Mouse (Mus musculus): ENCODE results near the gene Lrg1.

Lrg1 gene

DNA sequence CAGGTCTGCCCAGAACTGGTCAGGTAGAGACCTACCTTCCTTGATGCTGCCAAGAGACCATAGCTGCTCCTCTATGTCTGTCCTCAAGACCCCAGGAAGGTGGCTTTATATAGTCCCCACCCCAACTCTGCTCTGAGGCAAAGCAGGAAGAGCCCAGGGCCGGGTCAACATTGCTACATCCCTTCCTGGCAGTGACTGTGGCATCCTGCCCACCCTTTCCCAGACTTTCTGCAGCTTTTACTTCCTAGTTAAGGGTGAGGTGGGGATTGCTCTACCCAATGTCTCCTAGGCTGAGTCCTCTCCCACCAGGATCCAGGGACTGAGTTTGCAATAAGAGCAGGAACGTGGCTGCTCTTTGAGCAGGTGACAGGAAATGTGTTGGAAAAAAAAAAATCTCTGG lies at the start of gene Lrg1:
TSS of gene Lrg1 (minus strand) at position 176 of the 400 bp plus-strand sequence.
- DNase-seq (ENCODE audit: low read depth, low spot score): no peak

DNA sequence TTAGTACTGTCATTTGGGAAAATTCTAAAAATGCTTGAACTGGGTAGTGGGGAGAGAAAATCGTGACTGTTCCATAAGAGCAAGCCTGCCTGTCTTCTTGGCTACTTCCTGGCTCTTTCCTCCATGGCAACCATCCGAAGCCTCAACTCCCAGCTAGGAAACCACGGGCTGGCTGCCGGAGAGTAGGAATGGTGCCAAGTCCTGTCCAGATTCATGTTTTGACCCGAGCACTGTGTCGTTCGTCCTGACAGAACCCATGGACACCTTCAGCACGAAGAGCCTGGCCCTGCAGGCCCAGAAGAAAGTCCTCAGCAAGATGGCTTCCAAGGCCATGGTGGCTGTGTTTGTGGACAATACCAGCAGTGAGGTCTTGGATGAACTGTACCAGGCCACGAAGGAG lies 49.7 kb upstream of the Lrg1 start:
- no peak for DNase-seq (ENCODE audit: low read depth, low spot score)

DNA sequence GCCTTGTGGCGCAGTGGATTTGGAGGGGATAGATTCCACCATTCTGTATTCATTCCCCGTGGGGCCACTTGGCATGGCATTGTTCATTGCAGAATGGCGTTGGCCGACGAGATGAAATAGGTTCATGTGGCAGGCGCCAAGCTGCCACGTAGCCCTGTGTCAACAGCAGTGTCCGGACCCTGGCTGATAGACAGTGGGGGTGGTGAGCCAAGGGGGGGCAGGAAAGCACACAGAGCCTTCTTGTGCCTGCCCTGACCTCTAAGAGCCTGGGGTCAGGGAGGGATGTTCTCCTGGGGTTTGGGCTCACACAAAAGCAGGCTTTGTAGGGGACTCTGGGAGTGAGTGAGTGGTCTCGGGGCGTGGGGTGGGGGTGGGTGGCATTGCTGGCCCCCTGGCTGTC lies 48.8 kb upstream of the Lrg1 start:
- DNase-seq (ENCODE audit: low read depth, low spot score): no peak

DNA sequence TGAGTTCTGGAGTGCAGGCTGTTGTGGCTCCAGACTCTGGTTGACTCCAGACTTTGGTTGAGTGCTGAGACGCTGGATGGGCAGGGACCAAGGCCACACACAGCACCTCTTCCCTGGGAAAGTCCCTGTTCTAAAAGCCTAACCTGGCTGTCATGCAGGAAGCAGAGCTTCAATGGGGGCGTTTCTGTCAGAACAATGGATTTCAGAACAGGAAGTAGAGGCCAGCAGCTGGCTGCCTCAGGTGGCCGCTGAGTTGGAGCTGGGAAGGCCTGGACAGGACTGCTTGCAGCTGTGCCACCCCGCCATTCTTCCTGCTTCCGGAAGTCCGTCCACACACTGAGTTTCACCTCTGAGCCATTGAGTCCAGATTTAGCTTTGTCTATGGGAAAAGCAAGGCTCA lies 48.0 kb upstream of the Lrg1 start:
- no peak for DNase-seq (ENCODE audit: low read depth, low spot score)

DNA sequence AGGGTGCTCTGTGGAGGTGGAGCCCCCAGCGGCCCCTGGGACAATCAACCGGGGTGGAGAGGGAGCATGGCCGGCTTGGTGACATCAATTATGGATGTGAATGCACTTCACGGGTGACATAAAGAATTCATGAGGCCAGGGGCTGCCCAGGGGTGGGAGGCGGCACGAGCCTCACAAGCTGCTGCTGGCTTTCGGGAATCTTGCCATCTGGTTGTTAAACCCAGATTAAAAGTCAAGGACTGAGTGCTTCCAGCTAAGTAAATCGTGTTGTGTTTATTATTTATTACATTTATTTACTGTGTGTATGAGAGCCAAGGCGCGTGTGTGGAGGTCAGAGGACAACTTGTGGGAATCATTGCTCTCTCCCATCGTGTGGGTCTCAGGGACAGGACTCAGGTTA lies 43.9 kb upstream of the Lrg1 start:
- DNase-seq (ENCODE audit: low read depth, low spot score): no peak

DNA sequence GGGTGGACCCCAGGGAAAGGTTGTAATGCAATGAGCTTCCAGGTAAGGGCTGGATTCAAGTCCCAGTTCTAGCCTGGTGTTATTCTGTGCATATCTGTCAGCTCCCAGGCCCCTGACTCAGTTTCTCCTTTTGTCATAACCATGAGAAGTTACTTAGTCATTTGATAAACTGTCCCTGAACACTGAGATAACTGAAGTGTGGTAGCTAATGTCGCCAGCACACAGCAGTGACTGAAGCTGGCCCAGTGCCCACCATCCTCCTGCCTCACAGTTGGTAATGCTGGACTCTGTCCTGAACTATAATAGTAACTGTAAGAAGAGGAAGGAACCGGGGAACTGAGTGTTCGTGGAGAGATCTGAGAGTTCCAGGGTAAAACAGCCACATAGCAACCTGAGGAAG lies 42.7 kb upstream of the Lrg1 start:
- no peak for DNase-seq (ENCODE audit: low read depth, low spot score)

DNA sequence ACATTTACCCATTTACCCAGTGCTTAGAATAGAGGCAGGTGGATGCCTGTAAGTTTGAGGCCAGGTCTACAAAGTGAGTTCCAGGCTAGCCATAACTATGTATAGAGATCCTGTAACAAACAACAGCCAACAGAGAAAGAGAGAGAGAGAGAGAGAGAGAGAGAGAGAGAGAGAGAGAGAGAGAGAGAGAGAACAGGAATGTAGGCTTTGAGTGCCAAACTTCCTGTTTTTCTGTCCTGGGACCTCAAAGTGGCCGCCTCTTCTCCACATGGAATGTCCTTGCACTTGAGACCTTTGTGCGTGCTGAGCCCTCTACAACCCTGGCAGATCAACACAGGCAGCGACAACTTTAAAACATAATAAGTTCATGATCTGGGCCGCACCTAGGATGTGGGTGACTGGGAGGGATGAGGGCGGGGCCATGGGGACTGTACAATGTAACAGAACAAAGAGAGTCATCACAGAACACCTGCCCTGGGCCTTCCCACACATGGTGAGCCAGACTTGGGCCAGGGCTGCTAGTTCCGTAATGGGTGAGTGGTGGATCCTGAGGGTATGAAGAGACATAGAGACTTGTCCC lies 41.8 kb upstream of the Lrg1 start:
- peak; percentile 89 for DNase-seq (ENCODE audit: low read depth, low spot score)

DNA sequence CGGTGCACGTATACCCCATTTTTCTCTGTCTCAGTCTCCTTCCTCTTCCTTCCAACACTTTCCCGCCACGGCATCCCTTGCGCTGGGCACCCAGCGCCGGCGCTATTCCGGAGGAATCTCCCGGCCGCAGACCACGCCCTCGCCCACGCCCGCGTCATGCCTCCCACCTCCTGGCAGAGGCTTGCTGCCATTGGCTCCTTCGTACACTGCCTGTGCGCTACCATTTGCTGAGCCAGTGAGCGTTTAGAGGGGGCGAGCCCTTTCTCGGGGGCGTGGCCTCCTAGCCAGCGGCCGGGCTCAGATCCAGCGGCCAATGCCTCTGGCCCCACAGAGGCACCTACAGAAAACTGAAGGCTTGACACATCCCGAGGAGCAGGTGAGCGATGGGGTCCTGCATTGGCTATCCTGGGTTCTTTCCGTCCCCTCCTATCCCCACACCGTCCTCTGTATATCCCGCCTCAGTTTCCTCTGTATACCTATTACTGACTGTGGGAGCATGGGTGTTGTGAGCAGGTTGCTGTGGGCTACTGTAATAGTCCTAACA lies 40.5 kb upstream of the Lrg1 start, which contains the start of gene Tnfaip8l1:
TSS of gene Tnfaip8l1 (plus strand) at position 247 of the 544 bp plus-strand sequence.
- DNase-seq (ENCODE audit: low read depth, low spot score): peak; percentile 94

DNA sequence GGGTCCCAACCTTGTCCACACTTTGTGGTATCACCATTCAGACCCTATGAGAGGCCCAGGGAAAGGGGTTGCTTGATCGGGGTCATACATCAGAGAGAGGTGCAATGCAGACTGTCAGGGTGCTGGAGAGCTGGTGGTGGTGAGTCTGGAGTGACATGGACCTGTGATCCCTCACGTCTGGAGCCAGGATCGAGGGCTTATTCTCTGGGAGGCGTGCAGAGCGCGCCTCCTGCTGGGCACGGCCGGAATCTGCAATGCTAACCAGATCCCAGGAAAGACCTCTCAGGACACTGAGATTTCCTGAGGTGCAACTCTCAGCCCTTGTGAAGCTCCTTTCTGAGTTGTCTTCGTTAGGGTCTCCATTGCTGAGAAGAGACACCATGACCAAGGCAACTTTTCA lies 37.9 kb upstream of the Lrg1 start:
- DNase-seq (ENCODE audit: low read depth, low spot score): peak; percentile 58

DNA sequence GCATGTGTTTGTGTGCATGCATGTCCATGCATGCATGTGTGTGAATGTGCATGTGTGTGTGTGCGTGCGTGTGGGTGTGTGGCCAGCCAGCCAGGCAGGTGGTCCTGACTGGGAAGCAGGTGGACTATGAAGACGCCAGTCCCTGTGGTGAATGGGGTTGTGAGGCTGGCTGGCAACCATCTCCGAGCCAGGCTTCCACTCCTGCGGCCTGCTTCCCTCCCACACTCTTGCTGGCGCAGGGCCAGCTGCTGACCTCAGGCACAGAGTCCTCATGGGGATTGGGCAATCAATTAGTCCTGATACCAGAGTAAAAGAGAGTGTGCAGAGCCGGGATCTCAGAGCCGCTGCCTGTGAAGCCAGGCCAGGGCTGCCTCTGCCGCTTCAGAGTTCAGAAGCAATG lies 31.8 kb upstream of the Lrg1 start:
- no peak for DNase-seq (ENCODE audit: low read depth, low spot score)

DNA sequence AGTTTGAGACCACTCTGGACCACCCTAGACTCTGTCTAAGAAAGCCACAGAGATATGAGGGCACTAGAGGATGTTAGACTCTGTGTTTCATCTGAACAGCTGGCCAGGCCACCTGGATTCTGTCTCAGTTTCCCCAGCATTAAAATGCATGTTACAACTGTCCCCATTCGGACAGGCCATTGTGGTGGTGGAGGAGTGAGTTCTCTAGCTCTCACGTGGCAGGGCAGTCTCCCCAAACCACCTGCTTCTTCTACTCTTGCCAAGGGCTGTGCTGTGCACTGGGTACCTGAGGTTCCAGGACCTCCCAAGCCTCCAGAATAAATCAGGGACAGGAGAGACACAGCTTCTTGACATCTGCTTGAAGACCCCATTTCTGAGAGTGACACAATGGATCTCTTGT lies 28.1 kb upstream of the Lrg1 start:
- no peak for DNase-seq (ENCODE audit: low read depth, low spot score)

DNA sequence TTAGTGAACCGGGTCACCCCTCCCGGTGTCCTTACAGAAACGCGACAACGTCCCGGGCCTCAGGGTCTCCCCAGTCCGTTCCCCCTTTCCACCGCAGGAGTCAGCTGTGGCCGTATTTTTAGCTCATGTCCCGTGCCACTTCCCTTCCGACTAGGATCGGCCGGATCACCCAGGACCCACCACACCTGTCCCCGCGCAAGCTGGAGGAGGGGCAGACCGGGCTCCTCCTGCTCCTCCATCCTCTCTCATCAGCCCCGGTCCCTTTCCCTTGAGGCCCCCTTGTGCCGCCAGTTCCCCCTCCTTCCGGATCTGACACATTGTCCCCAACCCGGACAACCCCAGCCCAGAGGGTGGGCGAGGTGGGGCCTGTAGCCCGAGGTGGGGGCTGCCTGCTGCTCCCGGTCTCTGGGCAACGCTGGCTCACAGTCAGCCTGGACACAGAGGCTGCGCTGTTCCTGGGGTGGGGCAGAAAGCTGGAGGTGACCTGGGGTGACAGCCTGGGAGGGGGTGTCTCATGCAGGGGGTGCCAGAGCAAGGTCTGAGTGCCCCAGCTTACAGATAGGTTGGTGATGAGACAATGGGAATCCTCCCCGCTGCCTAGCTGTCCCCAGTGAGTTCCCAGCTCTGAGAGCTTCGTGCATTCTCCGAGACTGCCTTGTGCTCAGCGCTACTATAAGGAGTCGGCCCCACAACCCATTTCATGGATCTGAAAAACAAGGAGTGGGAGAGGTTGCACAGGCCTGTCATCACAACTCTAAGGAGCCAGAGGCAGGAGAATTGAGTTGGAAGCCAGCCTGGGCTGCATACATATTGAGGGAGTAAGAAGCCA lies 27.2 kb upstream of the Lrg1 start:
- no peak for DNase-seq (ENCODE audit: low read depth, low spot score)

DNA sequence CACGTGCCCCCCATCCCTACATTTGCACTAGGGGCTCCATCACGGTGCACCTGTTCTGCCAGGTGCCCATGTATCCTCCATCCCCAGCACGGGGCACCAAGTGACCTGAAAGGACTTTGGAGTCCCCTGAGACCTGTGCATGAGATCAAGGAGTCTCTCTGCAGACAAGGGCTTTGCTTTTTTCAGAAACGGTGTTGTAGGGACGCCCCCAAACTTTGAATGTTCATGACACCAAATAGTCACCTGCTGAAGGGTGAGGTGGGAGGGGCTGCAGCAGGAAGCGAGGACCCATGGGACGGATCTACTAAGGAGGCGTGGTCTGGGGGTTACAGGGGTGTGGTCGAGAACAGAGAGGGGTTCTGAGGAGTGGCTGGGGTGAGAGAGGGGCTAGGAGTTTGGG lies 26.5 kb upstream of the Lrg1 start:
- no peak for DNase-seq (ENCODE audit: low read depth, low spot score)

DNA sequence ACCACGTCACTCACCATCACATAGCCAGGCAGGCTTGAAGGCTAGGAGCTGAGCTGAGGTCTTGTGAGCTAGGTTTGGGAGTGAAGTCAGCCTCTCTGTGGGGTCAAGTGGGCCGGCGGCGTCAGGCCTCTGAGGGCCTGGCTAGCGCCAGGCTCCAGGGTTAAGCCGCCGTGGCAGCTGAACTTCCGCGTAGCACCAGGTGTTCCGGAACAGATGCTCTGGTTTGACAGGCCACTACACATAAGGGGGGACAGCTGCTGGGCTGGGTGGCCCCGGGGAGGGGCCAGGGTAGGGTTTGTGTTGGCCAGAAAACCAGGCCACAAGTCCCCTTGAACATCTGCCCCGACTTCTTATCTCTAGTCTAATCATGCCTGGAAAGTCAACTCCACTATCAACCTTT lies 25.6 kb upstream of the Lrg1 start:
- DNase-seq (ENCODE audit: low read depth, low spot score): no peak

DNA sequence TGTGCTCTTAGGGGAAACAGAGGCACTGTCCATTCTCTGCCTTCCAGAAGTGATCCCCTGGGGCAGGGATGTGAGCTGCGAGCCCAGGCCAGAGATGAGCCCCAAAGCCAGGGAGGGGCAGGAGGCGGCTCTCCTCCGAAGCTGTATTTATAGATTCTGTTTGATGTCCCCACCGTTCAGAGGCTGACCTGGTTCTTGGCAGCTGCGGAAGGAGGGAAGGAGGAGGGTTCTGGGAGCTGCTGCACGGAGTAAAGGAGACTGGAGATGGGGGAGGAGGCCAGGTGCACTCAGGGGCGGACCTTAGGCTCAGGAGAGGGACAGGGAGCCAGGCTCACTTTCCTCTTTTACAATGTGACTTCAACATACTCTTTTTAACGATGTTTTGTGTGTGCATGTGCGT lies 24.3 kb upstream of the Lrg1 start:
- DNase-seq (ENCODE audit: low read depth, low spot score): no peak

DNA sequence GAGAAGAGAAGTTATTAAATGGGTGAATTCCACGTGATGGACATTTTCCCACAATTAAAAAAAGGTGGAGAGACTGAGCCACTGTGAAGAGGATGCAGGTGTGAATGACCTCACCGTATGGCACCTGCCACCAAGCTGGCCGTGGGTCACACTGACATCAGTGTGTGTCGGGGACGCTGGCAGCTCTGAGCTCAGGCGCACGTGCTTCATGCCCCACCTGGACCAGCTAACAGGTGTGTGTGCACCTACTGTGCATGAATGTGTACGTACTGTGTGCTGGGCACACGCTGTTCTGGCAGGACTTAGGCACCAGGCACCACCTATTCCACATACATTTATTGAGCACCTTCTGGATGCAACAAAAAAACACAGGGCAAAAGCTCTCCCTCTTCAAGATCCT lies 22.7 kb upstream of the Lrg1 start:
- DNase-seq (ENCODE audit: low read depth, low spot score): no peak

DNA sequence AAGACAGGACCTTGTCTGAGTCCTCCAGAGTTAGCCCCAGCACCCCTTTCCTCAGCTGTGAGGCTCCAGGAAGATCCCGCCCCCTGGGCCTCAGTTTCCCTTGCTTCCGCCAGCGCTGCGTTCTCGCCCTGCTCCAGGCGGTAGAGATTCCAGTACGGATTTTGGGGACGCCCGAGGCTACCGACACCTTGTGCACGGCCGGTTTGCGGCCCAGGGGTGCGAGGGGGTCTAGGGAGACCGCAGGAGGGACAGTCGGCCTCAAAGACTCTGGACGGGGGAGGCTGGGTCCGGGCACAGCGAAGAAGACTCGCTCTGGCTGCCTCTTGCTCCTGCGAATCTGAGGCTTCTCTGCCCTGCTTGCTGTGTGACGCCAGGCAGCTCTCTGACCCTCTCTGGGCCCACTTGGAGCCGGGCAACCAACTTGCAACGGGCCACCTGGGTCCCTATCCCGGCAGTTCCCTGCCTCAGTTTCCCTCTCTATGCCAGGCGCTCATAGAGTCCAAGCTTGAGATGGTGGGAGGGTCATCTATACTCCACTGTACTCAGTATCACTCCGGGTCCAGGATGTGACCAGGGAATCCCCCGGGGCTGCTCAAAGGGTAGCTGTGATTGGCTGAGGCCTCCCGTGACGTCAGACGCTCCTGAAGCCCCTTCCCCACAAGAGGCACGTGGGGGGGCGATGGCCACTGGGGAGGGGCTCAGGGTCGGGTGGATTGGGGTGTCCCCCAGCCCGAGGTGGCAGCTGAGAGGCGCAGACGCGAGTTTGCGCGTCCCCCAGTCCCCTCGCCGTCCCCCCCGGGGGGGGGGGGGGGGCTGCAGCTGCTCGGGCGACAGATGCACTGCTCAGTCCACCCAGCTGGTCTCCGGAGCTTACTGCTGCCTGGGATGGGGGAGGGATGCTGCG lies 20.2 kb upstream of the Lrg1 start:
- no peak for DNase-seq (ENCODE audit: low read depth, low spot score)

DNA sequence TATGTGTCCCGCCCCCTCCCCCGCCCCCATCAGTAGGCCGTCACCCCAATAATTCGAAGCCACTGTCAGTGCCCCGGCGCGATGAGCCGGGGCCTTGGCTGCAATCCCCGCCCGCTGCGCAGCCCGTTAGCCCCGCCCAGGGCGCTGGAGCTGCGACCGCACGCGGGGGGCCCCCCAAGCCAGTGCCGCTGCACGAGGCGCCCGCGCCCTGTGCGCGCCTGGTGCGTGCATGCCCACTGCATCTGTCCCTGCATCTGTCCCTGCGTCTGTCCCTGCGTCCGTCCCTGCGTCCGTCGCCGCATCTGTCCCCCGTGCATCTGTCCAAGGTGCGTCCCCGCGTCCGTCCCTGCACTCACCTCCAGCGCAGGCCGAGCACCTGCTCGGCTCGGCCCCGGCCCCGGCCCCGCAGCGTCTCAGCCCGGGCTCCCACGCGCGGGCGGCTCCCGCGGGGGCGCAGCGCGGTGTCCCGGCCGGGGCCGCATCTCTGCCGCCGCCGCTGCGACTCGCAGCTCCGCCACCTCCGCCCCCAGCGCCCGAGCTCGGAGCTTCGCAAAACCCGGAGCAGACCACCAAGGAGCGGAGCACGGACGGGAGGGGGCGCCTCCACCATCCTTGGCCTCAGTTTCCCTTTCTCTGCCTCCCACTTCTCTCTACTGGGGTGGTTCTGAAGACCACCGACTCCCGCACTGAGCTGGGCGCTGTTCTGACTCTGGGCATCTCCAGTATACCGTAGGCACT lies 18.2 kb upstream of the Lrg1 start, which contains the start of gene Sema6b:
TSS of gene Sema6b (minus strand) at position 486 of the 738 bp plus-strand sequence.
- peak; percentile 48 for DNase-seq (ENCODE audit: low read depth, low spot score)

DNA sequence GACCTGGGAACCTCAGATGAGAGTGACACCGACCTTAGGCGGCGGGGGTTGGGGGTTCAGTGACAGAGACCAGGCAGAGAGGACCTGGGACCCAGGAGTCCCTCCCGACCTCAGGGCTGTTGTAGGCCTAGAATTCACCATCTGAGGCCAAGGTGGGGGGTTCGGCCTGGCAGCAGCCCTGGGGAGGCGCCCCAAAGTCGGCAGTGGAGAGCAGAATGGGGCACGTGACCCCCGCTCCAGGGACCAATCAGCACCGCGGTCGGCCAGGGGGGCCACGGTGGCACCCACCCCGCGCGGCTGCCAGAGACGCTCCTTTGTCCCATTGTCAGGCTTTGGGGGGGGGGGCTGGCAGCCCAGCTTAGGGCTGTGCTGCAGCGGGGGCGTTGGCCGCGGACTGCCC lies 17.6 kb upstream of the Lrg1 start:
- no peak for DNase-seq (ENCODE audit: low read depth, low spot score)

DNA sequence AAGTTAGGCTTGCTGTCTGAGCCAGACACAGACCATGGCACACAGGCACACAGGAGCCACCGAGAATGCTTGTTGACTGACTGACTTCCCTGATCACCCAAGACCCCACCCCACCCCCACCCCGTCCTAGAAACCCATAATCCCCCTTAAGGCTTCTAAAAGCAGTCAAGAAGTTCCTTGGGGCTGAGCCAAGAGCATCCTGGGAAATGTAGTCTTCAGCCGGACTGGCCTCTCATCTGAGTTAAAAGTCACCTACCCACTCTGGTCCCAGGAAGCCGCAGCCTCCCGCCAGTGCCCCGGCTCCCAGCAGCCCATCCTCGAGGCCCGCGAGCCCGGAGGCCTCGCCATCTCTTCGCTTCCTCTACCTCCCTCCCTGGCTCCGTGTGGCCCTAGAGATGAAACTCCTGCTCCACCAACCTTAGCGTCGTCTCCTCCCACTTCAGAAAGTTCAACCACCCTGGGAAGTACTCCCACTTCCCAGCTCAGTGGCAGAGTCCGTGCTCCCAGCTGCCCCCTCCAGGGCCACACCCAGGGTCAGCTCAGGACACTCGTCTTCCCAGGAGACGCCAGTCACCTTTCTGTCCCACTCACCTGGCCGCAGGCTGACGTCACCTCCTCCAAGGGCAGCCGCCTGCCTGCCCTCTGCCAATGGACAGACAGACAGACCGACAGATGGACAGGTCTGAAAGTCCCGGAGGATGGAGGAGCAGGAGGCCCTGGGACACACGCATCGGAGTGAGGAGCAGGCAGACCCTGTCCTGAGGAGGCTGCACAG lies 16.2 kb upstream of the Lrg1 start:
- no peak for DNase-seq (ENCODE audit: low read depth, low spot score)

DNA sequence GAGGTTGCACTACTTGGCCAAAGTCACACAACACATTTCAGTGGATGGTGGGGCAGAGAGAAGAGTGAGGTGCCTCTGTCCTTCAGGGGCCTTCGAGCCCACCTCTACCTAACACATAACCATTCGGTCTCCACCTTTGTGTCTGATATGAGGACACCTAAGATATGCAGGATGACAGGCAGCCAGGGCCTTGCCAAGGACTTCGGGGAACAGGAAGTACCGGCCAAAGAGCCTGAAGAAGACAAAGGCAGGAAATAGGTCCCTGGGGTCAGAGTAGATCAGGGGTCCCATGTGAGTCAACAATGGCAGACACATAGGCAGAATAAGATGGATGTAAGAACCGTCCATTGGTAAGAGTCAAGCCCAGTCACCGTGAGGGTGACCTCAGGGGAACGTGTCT lies 14.8 kb upstream of the Lrg1 start:
- no peak for DNase-seq (ENCODE audit: low read depth, low spot score)
